Mouse (Mus musculus) CH12.LX (cell line): ENCODE results near the gene Nfia.

Experiments used
- CTCF ChIP-seq, 2 experiments: IDR thresholded peaks in 1 of 2; conservative IDR thresholded peaks in 1 of 2; 2 replicates each; pipeline ENCODE4 v1.5.1; 2011 to 2012; ENCODE audit warnings: low read depth in 2 of 2, low read length in 2 of 2, improper control_type of control experiment in 1 of 2, inconsistent platforms in 1 of 2, mild to moderate bottlenecking in 1 of 2, moderate library complexity in 1 of 2
- JUND ChIP-seq: conservative IDR thresholded peaks from 2 replicates; pipeline ENCODE4 v1.6.1; 2011; ENCODE audit warnings: low read depth, low read length, improper control_type of control experiment

- TF ChIP-seq CTCF (conservative IDR thresholded peaks at IDR 0.05 in 1 of 2, IDR thresholded peaks at IDR 0.05 in 1 of 2; ENCODE audit: low read depth in 2 of 2, low read length in 2 of 2): no peak
- TF ChIP-seq JUND: no peak
Measured at GRCm38 (mm10) chr4:97976891-97977290, 204.4 kb downstream of the Nfia start.
